Mouse (Mus musculus): ENCODE data around the gene Slc9b1. TPM values are rescaled to one million over a fixed set of nuclear protein-coding genes. Genes with fewer than 3 reads are reported as not detected.

The Slc9b1 gene
- total RNA-seq (2022), result under 1 TPM in 3 of 4 experiments, not detected in 1; 0.35 to 0.74 (median 0.62) TPM

GRCm38 (mm10) chr3:135347739-135348264, at the start of gene Slc9b1:
TSS of gene Slc9b1 (plus strand) at chr3:135348029.
- no peak for DNase-seq (ENCODE audit: low spot score in 2 of 2)

DNA sequence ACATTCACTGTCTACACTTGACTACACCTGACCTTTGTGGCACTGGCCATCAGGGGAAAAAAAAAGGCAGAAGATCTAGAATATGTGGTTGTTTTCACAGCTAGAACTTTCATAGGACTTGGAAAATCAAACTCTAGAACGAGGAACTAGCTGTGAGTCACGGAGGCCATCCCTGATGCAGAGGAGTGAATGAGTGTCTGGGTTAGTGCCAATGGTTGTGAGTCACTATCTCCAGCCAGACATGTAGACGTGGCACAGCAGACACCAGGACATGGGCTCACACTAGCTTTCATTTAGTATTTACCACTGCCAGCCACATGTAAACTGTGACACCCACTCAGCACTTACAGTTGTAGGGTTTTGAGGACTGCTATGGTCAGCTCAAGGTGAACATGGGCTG, 49.3 kb upstream of the Slc9b1 start:
- peak in 1 of 2 experiments; percentile 35 for DNase-seq (ENCODE audit: low spot score in 2 of 2)

- no peak for DNase-seq (ENCODE audit: low spot score in 2 of 2)
Observed at GRCm38 (mm10) chr3:135300081-135300480, 47.7 kb upstream of the Slc9b1 start.

DNA sequence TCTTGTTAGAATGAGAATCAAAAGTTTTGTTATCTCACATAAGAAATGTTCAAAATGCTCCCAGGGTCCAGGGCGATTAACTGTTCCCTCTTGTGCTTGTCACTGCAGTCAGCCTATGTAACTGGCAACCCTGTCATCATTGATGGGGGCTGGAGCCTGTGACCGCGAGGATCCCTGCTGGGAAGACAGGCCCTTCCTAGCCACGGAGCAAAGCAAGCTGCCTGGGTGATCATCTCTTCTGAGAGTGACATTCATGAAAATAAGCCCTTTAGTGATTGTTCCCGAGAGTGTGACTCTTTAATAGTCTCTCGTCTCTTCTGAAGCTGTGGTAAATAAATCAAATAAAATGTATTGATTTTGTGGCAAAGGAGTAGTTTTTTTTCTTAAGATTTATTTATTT, 43.8 kb upstream of the Slc9b1 start:
- no peak for DNase-seq (ENCODE audit: low spot score in 2 of 2)

DNA sequence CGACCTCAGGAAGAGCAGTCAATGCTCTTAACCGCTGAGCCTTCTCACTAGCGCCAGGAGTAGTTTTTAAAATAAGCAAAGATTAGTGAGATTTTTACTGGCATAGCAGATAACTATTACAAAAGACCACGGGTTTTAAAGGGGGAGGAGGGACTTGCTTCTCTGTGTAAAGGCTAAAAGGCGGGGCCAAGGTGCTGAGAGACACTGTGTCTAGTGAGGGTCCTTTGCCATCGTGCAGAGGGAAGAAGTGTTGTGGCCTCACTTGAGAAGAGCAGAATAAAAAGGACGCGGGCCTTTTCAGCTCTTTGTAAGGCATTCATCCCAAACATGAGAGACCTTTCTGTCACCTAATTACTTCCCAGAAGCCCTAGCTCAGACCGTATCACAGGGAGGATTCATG, 43.3 kb upstream of the Slc9b1 start:
- no peak for DNase-seq (ENCODE audit: low spot score in 2 of 2)

DNA sequence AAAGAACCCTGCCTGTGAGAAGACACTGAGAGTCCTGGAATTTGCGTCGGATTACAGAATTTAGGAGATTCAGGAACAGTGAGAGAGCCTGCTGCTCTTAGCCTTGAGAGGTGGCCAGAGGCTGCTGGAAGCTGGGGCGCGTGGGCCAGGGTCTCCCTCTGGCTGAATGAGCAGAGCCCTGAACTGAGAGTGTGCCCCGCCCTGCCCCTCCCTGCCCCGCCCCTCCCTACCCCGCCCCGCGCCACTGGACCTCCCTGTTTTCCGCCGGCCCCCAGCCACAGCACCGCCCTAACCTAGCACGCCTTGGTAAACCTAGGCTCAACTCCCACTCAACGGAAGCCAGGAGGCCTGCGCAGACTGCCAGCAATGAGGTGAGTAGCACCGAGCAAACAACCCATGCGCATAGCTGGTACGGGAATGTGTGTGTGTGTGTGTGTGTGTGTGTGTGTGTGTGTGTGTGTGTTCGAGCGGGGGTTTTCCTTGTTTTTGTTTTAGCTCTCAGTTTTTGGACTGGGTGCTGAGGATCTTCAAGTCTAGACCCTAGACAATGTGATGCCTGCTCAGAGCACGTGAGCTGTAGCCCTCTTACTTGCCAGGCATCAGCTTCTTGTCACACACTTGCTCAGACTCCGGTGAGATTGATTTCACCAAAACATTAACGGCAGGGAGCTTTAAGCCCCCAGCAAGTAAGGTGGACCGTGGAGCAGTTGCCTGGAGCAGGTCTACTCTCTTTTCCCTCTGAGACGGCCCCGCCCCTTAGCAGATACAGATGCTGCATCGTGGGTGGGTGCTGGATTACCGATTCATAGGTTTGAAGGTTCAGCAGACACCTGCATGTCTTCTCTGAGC, 40.2 kb upstream of the Slc9b1 start, which contains the start of gene Slc9b2:
Gene Slc9b2 (plus strand): TSS at position 290 of the 849 bp plus-strand sequence.
- no peak for DNase-seq (ENCODE audit: low spot score in 2 of 2)

DNA sequence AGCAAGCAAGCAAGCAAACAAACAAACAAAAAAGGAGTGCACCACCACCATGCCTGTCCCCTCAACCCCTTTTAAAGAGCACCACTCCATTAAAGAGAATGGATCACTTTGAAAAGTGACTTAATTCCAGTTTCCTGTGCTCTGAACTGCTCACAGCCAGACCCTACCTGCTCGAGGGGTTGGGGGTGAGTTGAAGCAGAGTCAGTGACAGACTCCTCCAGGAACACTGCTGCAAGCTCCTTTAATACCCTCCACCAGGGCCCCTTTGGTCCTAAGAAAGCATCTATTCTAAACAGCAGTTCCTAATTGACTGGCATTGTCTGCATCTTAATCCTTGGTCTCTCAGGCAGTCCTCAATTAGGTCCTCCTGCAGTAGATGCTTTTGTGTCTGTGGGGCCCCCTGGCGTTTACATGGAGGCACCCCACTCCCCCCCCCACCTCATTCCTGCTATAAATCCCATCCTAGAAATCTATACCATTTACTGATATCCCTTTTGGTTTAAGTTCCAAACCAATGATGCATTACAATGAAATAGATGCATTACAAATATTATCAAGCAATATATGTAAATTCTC, 34.8 kb upstream of the Slc9b1 start:
- no peak for DNase-seq (ENCODE audit: low spot score in 2 of 2)

DNA sequence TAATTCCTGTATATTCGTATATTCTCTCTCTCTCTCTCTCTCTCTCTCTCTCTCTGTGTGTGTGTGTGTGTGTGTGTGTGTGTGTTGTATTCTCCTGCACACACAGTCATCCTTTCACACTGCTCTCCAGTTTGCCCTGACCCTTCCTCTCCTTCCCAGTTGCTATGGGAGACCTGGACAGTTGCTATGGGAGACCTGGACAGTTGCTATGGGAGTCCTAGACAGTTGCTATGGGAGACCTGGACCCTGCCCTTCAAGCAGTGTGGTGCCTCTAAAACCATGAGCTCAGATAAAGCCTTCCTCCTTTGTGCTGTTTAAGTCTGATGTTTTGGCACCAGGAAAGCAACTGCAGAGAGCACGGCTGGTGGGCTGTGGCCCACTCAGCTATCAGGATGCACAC, 34.1 kb upstream of the Slc9b1 start:
- DNase-seq (ENCODE audit: low spot score in 2 of 2), result no peak

GRCm38 (mm10) chr3:135314811-135315210, 33.0 kb upstream of the Slc9b1 start:
- DNase-seq (ENCODE audit: low spot score in 2 of 2), result no peak

- DNase-seq (ENCODE audit: low spot score in 2 of 2), result no peak
Observed at GRCm38 (mm10) chr3:135315720-135316425, 32.0 kb upstream of the Slc9b1 start.

DNA sequence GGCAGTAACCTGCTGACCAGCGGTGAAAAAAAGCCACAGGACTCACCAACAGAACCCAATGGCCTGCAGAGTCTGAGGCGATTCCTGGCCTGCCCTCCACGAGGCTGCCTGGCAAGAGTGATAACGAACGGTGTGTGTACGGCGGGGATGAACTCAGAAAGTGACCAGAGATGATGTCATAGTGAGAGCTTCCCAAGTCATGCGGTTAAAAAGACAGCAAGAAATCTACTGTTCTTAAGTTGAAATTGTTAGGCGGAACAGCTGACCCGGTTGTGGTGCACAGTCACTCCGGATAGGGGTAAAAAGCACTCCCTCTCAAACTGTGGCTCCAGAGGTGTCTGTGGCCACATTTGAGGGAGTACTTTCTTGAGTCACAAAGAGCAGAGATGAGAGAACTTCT, 29.5 kb upstream of the Slc9b1 start:
- DNase-seq (ENCODE audit: low spot score in 2 of 2), result no peak

DNA sequence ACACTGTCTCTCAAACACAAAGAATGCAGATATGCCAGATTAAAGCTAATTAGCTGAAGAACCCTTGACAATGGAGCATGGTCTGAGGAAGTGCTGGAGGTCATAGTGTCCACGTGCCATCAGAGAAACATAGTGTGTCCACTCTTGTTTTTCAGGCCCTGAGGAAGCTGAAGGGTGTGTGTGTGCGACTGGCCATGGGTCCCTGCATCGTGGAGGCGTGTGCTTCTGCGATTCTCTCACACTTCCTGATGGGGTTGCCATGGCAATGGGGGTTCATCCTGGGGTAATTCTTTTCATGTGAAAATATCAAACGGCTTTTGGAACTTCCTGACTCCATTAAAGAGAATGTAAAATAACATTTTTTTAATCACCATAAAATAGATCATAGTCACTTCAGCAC, 23.5 kb upstream of the Slc9b1 start:
- no peak for DNase-seq (ENCODE audit: low spot score in 2 of 2)

DNA sequence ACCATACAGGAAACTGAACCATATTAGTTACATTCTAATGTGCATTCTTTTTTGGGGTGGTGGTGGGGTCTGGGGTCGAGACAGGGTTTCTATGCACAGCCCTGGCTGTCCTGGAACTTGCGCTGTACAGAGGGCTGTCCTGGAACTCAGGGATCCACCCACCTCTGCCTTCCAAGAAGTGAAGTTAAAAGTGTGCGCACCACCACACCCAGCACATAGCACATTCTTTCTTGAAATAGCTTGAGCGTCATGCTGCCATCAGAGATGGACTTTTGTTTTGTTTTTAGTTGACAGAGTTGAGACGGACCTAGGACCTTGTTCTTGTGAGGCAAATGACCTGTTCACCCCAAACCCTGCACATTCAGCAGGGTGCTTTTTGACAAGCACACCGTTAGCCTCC, 20.7 kb upstream of the Slc9b1 start:
- no peak for DNase-seq (ENCODE audit: low spot score in 2 of 2)

- DNase-seq (ENCODE audit: low spot score in 2 of 2), result no peak
Observed at GRCm38 (mm10) chr3:135327601-135328000, 20.2 kb upstream of the Slc9b1 start.

- DNase-seq (ENCODE audit: low spot score in 2 of 2), result no peak
Observed at GRCm38 (mm10) chr3:135328560-135328959, 19.3 kb upstream of the Slc9b1 start.

- DNase-seq (ENCODE audit: low spot score in 2 of 2), result no peak
Observed at GRCm38 (mm10) chr3:135332691-135333090, 15.1 kb upstream of the Slc9b1 start.

GRCm38 (mm10) chr3:135333763-135334162, 14.1 kb upstream of the Slc9b1 start:
- no peak for DNase-seq (ENCODE audit: low spot score in 2 of 2)

DNA sequence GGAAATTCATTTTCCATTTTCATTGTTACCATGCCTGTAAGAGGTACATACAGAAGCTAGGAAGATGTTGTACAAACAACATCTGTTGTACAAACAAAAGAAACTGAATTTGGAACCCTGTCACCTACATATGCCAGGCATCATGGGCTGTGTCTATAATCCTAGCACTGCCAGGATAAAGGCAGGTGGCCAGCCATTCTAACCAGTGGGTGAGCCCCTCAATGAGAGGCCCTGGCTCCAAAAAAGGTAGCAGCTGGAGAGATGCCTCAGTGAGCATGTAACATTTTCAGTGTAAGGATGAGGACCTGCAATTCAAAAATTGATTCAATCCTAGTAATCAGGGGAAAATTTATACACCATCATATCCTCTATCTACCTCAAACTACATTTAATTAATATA, 1.2 kb downstream of the Slc9b1 start:
- no peak for DNase-seq (ENCODE audit: low spot score in 2 of 2)

- no peak for DNase-seq (ENCODE audit: low spot score in 2 of 2)
Observed at GRCm38 (mm10) chr3:135351857-135352256, 4.0 kb downstream of the Slc9b1 start.

DNA sequence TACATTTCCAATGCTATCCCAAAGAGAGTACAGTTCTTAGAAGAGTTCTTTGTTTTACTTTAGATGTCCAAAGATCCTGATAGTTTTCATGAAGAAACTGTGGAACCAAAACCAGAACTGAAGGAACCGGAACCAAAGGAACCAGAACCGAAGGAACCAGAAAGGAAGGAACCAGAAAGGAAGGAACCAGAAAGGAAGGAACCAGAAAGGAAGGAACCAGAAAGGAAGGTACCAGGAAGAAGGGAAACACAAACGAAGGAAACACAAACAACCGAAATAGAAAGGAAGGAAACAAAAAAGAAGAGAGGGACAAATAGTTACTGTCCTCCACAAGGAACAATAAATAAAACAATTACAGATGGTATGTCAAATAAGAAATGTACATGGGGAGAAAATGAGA, 9.6 kb downstream of the Slc9b1 start:
- no peak for DNase-seq (ENCODE audit: low spot score in 2 of 2)

- no peak for DNase-seq (ENCODE audit: low spot score in 2 of 2)
Observed at GRCm38 (mm10) chr3:135375836-135376235, 28.0 kb downstream of the Slc9b1 start.

GRCm38 (mm10) chr3:135377445-135377844, 29.6 kb downstream of the Slc9b1 start:
- no peak for DNase-seq (ENCODE audit: low spot score in 2 of 2)
